Mouse (Mus musculus) thymus, postnatal 4 days (tissue): ENCODE results near the gene Tln1.
A peak's percentile ranks its signal among the peaks of the same experiment; 100 is the strongest.

ENCODE experiments used
- DNase-seq: peaks from one replicate; pipeline ENCODE4 v3.0.0; 2021

Tln1 gene

DNA sequence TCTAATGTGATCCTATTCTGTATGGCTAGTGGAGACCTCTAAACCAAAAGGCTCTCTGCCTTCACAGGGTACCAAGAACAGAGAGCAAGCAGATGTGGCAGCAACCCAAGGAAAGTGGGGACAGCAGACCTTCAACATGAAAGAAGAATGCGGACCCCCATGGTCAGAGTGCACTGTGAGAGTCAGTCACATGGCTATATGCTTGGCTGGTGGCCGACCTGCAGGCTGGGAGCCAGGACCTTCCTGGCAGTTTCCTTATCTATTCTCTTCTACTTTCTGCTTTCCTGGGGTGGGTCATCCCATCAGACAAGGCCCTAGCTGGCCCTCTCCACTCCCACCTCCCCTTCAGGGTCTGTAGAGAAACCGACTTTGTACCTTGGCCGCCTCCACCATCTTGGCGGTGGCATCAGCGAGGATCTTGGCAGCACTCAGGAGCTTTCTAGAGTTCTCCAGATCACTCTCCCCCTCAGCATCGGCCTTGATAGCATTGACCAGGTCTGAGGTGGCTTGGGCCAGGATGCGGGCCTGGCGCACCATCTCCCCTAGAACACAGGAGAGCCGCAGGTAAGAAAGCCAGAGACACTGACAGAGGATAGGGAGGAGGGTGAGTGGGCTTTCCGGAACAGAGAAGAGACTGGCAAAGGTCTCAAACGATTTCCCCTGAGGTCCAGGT, 16.0 kb downstream of the Tln1 start:
- no peak for DNase-seq

DNA sequence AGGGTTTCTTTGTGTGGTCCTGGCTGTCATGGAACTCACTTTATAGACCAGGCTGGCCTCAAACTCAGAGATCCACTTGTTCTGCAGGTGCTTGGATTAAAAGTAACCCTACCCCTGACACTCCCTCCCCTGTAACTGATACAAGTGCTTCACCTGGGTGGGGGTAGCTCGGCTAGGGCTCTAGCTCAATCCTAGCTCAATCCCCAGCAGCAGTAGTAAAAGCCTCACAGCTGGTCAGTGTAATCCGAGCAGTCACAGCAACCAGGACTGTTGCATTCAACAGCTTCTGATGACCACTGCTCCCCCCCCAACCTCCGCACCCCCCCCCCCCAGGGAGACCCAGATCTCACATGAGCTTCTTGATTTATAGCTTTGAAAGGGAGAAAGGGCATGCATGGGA, 20.4 kb downstream of the Tln1 start:
- DNase-seq = no peak

DNA sequence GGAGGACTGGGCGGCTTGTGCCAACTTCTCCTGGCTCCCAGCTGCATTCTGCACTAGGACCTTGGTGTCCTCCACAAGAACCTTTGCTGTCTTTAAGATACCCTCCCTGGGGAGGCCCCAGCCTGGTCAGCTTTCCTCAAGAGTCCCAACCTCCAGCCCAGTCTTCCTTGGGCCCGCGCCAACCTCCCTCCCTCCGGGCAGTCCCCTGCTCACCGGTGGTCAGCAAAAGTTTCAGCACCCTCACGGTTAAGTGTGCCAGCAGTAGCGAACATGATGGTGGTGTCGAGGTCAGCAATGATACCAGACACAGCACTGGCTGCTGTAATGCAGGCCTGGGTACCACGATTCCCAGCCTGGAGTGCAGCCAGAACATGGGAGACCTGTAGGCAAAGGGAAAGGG, 26.5 kb downstream of the Tln1 start:
- DNase-seq = no peak

DNA sequence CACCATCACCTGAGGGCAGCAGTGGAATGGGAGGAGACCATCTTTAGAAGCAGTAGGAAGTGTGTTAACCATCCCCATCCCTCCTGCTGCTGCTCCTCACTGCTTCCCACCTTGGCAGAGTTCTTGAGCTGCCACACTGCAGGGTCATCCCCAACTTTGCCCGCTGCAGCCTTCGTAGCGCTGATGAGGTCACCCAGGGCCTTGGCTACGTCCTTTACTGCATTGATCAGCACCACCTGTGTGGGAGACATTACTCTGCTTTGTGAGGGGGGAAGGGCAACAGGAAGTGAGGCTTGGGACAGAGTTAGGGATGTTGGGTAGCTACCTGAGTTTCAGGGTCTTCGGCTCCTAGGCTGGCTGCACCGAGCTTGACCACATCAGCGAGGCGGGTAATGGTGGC, 26.9 kb downstream of the Tln1 start:
- DNase-seq = no peak

DNA sequence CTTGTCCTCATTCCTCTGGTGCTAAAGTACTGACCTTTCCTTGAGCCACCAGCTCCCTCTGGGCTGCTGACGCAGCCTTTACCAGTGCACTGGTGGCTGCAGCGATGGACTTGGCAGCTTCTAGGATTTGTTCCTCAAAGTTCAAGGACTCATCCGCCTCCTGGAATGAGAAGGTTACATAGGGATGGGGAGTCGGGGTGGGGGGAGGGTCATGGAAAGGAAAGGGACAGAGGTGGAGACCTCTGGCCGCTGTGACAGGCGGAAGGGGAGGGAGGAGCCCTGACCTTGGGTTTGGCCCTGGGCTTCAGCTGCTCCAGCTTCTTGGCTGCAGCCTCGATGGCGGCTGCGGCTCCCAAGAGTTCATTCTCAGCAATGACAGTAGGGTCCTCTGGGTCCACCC, 29.2 kb downstream of the Tln1 start:
- no peak for DNase-seq

DNA sequence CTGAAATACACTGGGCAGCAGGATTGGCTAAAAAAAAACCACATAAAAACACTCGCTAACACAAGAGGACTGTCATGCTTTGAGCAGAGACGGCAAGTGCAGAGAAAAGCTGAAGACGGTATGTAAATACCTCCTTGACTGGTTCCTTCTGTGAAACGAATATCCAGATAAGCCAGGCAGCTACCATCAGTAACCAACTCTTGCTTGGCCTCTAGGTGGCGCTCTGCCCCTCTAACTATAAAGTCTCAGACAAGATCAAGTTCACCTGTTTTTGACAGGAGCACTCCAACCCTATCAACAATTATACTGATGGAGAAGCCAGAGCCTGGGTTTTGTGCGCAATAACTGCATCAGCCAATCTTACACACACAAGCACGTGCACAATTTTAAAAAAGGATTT, 31.9 kb downstream of the Tln1 start:
- DNase-seq = peak; percentile 92

DNA sequence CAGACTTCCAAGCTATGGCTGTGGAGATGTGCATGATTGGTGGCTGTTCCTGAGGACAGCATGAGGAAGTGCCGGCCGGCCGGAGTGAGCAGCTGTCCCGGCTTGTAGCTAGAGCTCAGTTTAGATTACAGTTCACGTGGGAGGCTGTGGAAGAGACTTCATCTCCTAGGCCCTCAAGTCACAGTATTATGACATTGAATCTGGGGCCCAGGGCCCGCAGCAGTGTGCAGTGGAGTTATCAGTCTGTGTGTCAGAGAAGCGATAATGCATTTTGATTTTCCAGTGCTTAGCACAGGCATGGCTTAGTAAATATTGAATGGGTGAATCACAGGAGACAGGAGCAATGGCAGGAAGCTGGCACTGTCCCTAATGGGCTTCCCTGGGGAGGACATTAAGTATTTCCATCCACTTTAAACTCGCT, 32.4 kb downstream of the Tln1 start:
- no peak for DNase-seq

DNA sequence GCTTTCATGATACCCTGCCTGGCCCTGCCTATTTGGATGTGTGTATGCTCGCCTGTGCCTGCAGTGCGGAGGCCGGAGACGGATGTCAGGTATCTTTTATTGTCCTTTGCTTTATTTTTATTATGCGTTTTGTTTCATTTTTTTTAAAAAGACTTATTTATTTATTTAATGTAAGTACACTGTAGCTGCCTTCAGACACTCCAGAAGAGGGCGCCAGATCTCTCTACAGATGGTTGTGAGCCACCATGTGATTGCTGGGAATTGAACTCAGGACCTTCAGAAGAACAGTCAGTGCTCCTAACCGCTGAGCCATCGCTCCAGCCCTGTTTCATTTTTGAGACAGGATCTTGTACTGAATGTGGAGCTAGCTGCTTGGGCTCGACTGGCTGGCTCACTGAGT, 34.0 kb downstream of the Tln1 start:
- peak; percentile 62 for DNase-seq

DNA sequence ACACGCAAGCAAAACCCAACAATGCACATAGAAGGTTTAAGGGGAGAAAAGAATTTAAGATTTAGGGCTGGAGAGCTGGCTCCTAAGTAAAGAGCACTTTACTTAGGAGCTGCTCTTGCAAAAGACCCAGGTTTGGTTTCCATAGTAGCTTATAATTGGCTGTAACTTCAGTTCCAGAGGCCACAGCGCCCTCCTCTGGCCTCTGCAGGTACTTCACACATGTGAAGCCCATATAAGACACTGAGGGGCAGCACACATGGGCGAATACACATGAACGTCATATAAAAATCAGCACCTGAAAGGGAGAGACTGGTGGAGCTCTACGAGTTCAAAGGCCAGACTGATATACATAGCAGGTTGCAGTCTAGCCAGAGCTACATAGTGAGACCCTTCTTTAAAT, 34.6 kb downstream of the Tln1 start:
- DNase-seq = peak; percentile 58

DNA sequence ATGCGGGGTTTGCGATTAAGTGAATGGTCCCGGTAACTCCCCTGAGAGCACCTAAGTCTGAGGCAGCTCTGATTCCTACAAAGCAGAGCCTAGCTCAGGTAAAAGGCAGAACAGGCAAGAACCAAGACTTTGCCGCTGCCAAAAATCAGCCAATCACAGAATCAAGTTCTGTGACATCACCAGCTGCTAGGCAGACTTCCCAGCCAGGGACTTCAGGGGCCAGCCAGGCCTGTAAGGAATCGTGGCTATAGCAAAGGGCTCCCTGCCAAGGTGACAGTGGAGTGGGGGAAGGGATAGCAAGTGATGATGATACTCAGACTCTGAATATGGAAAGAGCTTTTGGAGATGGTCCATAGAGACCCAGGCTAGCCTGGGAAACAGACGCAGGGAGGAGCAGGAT, 42.5 kb downstream of the Tln1 start:
- DNase-seq = peak; percentile 90

DNA sequence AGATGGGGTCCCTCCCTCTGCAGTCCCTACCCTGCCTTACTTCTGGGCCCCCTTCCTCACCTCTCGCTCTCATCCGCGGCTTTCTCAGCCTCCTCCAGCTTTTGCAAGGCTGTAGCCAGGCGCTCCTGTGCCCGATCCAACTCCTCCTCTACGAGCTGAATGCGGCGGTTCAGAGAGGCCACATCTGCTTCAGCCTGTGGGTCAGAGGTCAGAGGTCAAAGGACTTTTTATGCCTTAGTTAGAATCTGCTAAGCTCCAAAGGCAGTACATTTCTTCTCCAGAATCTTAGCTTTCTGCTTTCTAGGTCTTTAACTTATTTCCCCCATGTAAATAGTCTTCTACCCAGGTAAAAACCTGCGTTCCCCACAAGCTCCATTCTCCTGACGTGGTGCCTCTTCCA, 42.9 kb downstream of the Tln1 start:
- DNase-seq = no peak

DNA sequence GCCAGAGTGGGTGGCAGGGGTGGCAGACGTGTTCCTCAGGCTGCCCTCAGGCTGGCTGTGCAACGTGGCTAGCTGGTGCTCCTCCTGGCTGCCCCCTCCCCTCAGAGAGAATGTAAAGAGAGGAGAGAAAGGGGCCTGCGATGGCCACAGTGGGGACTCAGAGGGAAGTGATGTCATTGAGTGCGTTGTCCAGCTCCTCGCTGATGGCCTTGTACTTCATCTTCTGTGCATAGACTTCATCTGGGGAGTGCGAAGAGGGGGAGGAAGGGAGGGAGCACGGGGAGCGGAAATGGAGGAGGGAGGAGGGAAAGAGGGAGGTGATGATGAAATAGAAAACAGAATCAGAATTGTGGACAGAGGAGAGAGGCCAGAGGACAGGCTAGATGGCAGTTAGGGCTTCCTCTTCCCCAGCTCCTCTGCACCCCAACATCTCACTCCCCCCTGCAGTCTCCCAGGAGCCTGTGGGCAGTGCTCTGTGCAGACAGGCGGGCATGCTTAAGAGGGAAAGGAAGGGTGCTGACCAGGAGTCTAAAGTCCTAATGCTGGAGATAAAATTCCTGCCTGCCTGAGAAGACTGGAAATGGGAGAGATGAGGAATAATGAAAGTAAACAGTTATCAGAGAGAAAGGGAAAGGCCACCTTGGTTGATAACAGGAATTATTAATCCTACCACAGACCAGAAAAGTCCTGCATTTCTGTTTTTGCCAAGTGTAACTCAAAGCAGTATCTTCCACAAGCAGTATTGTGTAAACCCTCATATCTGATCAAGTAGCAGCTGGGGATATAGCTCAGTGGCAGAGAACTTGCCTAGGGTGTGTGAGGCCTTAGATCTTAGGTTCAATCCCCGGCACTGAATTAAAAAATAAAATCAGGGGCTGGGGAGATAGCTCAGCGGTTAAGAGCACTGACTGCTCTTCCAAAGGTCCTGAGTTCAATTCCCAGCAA, 46.5 kb downstream of the Tln1 start:
- DNase-seq = no peak

DNA sequence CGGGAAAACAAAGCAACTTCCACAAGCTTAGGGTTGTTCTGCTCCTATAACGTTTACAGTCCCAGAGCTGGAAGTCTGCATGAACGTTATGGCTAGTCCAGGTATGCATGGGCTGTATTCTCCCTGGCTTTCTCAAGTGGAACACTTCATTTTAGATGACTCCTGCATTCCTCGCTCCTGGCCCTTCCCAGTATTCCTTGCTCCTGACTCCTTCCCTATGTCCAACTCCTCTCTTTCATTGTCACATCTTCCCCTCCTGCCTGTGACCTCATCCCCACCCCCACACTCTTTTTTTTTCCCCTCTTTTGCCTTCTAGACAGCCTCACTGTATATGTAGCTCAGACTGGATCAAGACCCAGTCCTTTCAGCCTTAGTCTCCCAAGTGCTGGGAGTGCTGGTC, 48.7 kb downstream of the Tln1 start:
- no peak for DNase-seq

DNA sequence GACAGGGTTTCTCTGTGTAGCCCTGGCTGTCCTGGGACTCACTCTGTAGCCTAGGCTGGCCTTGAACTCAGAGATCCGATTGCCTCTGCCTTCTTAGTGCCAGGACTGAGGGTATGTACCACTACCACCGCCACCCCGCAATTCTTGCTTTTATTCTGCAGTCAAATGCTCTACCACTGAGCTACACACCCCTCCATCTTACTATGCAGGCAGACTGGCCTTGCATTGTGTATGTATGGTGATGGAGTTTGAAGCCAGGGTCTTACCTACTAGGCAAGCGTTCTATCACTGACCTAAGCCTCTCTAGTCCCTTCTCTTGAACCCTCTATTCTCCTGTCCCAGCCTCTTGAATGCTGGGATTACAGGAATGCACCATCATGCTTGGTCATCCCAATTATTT, 49.2 kb downstream of the Tln1 start:
- DNase-seq = no peak

DNA sequence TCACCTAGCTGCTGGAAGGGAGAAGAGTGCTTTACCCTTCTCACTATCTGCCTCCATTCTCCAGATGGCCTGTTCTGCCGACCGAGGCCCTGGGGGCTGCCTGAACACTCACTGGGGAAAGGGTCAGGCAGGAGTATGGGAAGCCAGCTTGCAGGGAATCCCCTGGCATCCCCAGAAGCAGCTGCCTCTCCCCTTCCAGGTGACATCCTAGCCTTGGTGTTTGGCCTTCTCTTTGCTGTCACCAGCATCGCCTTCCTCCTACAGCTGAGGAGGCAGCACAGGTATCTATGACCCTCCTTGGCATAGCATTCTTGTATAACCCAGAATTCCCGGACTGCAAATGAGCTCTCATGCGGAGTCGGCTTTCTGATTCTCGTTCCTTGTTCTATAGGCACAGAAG, 49.8 kb downstream of the Tln1 start:
- DNase-seq = no peak

DNA sequence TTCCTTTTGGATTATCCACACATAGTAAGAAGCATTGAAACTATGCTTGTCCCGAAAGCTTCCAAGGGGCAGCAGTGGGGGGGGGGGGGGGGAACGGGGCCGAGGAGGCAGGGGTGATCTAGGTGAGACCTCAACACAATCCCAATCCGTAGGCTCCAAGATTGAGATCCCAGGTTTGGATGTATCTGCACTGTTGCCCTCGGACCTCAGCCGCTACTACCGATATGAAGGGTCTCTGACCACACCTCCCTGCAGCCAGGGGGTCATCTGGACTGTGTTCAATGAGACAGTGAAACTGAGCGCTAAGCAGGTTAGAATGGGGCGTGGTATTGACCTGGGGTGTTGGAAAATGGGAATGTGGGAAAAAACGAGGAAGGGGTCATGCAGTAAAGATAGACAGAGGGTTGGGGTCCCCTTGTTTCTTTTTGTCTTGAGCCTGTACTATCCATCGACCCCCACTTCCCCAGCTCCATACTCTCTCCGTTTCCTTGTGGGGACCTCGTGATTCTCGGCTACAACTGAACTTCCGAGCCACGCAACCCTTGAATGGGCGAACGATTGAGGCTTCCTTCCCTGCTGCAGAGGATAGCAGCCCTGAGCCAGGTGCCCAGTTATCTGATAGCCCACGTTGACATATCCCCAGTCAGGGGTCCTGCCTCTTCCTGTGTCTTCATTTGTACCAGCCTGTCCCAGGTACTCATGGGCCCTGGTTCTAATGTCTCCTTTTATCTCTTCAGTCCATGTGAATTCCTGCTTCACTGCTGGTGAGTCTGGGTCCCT, 50.6 kb downstream of the Tln1 start:
- DNase-seq = no peak

DNA sequence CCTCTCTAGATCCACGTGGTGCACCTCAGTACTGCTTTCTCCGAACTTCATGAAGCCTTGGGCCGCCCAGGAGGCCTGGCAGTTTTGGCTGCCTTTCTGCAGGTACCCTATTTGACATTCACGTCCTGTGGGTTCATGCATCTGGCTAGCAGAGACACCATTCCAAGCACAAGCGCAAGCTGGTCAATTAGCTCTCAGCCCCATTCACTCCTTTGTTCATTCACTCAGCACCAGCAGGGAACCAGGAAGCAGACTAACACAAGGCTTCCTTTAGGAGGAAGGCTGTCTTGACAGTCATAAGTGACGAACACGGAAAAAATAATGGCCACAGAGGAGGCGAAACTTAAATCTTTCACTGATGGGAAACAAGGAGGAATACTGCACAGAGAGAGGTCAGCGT, 53.4 kb downstream of the Tln1 start:
- DNase-seq = no peak

DNA sequence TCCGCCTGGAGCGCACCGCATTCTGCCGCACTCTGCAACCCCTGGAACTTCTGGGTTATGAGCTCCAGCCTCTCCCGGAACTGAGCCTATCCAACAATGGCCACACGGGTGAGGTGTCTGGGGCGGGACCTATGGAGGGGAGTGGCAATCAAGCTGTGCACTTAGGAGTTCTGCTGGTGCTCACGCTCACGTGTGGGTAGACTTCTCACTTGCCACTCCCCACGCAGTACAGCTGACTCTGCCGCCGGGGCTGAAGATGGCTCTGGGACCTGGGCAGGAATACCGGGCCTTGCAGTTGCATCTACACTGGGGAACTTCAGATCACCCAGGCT, 53.9 kb downstream of the Tln1 start:
- peak; percentile 74 for DNase-seq

DNA sequence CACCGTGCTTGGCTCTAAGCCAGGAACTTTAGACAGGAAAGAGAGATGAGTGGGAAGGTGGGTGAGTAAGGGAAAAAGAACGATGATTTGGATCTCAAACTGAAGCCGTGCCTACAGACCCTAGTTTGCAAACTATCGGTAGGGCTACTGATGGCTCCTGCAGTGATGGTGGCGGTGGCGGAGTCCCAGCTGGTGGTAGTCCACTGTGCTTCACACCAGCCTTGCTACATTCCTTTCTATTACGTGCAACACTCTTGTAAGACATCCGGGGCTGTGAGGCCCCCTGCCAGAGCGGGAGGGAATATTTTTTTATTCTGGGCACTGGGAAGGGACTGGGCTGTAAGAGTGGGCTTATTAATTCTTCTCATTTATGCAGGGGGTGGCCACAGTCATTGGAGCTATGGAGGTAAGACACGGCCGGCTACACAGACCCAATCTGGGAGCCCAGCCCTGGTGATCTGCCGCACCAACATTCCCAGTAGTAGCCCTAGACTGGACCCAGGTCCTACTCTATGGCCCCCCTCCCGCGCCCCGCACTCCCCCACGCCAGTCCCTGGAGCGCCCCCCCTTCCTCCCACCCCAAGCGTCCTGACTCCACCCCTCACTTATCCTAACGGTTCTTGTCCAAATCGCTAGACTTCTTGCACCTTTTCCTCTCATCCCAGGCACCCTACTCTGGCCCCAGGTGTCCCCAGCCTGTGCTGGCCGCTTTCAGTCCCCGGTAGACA, 54.4 kb downstream of the Tln1 start:
- DNase-seq = no peak

DNA sequence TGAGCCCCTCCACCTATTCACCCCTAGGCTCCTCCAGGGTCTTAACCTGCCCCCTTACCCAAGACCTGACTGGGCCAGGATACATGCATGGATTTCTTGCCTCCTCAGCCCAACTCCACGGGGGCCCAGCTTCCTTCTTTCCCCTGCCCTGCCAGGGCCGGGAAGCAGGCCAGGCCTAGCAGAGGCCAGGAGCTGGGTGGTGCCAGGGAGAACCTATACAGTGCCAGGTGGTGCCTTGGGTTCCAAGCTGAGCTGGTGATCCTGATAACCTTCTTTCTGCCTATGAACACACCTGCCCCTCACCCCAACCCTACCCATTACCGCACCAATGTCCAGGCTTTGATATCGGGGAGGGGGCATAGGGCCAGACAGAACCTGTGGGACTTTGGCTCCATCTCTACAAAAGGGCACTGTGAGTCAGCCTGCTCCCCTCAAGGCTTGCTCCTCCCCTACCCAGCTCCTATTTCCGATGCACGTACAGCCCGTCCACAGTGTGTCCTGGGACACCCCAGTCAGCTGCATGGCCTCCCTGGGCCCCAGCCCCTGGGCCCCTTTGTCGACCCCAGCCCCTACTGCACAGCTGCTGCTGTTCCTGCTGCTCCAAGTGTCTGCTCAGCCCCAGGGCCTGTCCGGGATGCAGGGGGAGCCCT, 55.8 kb downstream of the Tln1 start, which contains the start of gene Car9:
TSS of gene Car9 (plus strand) at position 431 of the 650 bp plus-strand sequence.
- no peak for DNase-seq

DNA sequence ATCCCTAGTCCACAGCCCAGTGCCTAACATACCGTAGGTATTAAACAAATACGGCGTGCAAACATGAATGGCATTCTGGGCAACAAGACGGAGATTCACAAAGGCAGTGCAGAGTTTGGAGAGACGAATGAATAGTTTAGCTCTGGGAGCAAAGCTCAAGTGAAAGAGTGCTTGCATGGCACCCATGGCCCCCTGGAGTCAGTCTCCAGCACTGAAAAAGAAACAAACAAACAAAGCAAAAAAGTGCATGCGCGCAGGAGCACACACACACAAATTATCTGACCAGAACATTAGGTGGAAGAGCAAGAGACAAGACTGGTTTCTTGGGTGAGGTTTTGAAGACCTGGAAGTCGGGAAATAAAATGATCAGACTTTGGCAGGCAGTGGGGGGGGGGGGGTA, 56.4 kb downstream of the Tln1 start:
- DNase-seq = no peak

DNA sequence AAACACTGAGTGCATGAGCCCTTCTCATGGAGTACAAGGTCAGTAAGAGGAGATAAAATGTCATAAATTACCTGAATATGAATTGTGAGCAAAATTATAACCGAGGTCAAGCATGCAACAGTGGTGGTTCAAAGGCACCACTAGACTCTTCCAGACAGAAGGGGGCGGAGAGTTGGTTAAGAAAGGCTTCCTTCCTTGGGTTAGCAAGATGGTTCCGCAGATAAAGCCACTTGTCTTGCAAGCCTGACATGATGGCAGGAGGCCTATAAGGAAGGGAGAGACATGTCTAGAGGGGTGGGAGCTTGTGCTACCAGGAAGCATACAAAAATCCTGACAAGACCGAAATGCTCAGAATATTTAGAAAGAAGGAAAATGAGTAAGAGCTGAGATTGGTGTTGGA, 58.2 kb downstream of the Tln1 start:
- DNase-seq = no peak

DNA sequence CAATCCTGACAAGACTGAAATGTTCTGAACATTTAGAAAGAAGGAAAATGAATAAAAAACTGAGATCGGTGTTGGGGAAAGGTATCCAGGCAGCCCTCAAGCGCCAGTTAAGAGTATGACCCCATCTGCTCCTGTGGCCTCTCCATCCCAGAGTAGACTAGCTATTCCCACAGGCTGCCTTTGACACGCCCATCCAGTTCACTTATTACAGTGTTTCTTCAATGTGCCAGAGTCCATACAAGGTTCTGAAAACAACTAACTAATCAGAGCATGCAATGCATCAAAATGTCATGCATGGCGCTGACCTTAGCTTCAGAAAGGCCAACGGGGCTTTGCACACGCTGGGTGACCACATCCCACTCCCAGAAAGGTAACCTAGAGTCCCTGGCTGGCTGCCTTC, 59.0 kb downstream of the Tln1 start:
- no peak for DNase-seq
